Mouse (Mus musculus) MEL-GATA-1-ER (cell line): ENCODE measurements around the gene Sft2d1.

Experiments
- DNase-seq: peaks from one replicate; pipeline ENCODE4 v3.0.0-alpha.2; 2012; ENCODE audit warnings: low read depth; ENCODE audit errors: extremely low read depth

Gene Sft2d1

DNA sequence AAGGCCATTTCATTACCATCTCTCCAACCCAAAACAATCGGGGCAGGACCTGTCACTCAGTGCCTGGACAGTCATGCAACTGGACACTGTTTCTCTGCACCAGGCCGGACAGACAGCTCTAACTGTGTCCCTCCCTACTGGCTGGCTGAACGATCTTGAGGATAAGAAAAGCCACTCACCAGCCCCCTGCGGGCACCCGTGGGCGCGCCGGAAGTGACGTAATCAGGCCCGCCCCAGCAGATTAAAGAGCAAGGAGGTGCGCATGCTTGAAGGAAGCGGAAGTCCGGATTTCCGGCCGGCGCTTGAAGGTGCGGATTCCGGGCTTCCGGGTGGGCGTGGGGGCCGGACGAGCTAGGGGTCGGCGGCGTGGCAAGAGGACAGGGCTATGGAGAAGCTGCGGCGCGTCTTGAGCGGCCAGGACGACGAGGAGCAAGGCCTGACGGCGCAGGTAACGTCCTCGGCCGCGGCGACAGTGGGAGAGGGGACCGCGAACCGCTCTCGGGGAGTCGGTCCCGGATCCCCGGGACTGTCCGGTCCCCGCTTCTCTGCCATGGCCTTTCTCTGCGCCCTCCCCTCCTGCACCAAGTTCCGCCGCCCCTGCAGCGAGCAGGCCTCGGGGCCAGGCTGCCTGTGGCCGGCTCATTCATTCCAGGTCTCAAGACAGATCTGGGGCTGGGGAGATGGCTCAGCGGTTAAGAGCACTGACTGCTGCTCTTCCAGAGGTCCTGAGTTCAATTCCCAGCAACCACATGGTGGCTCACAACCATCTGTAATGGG, at the start of gene Sft2d1:
TSS of gene Sft2d1 (plus strand) at position 265 of the 777 bp plus-strand sequence.
- DNase-seq: peak; percentile 83

DNA sequence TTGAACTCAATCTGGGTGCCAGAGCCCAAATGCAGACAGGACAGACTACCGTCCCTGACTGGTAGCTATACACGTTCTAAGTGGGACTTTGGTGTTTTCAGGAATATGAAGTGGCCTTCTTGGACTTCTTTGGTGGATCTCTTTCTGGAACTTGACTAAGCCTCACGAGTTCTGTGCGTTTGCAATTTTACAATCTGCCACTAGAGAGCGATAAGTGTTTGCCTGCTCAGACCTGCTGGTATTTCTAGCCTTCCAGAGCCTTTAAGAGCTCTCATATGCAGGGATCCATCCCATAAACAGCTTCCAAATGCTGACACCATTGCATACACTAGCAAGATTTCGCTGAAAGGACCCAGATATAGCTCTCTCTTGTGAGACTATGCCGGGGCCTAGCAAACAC, 46.3 kb upstream of the Sft2d1 start:
- peak; percentile 44 for DNase-seq

DNA sequence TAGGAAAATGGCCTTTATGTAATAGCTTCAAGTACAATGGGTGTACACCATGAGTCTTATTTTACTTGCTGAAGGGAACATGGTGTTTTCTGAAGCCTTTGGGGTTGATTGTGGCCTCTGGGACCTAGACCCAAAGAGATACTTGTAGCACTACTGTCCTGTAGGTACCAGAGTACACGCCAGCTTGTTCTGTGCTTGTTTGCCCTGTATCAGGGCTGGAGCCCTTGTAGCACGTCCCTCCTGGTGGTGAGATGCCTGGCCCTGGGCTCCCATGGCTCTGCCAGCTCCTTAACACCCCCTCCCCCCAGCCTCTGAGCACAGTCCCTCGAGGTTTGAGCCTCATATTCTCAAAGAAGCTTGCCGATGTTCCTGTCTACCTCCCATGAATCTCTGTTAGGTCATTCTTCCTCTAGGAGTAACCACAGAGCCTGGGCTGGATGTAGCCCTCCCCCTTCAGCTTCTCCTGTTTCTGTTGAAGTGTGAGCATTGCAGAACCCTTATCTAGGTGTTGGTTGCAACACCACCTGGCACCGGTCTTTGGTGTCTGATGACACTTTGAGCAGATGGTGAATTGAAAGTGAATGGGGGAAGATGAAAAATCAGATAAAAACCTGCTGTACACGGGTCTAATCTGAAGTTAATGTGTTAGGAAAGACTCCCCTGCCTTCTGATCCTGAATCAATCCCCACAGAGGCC, 38.7 kb upstream of the Sft2d1 start:
- no peak for DNase-seq

DNA sequence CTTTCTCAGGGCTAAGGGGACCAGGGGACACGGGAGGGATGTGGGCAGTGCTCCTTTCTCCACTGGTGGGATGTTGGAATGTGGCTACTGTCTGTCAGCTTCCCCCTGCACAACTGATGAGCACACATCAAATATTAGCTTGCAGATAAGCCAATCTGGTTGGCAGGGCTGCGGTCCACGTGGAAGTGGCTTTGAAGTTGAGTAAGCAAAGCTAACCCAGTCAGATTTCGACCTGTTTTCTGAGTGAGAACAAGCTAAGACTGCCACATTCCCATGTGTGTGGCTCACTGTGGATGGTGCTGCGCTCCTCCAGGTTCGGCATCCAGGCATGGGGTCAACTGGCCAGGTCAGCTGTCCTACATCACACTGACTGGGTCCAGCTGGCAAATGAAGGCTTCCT, 38.0 kb upstream of the Sft2d1 start:
- DNase-seq: no peak

DNA sequence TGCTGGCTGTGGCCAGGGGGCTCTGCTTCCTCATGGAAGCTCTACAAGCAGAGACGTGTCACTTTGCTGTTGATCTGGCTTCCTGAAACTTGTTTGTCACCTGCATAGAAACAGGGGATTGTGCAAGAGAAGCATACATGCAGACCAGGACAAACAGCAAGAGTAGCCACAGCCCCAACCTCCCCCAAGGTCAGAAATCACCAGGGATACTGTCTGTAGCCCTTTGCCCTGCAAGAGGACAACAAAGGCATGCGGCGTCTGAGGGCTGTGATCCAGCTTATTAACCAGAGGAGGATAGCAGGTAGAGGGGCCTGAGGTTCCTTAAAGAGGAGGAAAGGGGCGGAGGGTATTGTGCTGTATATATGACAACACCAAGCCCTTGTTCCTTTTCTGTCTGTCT, 34.8 kb upstream of the Sft2d1 start:
- no peak for DNase-seq

DNA sequence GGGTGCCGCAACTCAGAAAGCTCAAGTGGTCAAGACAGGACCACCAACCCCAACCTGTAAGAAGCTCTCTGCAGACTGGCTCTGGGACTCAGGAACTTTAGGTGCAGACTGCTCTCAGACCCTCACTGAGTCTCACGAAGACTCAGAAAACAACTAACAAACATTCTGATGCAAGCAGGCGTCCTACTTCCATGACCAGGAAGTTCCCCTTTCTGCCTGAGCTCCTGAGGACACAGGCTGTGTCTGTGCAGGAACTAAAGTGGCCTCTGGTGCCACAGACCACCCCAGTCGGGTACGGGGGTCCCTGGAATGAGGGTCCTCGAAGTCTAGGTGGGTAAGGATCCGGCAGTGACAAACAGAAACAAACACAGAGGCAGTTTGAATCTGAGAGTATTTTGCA, 34.2 kb upstream of the Sft2d1 start:
- DNase-seq: no peak

DNA sequence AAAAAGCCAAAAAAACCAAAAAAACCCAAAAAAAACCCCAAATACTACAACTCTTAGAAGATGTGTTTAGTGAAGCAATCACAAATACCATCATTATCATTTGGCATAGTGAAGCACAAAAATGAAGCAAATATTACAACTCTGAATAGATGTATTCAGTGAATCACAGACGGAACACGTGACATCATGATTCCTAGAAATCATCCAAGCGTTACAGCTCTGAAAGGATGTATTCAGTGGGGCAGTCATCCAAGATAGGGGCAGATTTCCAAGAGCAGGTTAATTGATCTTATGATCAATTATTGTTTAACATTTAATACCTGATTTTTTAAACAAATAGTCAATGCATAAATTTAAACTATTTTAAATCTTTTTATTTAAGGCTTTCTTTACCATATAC, 33.6 kb upstream of the Sft2d1 start:
- no peak for DNase-seq

DNA sequence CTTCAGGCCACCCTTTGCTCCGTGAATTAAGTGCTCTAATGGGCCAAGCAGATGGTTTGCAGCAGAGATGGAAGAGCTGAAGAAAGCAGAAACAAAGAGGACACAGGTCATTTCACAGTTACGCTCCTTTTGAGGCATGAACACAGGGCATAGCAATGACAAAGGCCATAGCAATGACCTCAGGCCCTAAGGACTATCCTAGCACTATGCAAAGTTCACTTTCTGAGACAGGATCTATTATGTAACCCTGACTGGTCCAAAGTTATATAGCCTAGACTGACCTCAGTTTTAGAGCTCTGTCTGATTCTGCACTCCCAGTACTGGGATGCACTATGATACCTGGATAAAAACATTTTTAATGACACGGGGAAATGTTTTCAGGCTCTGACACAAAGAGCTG, 32.5 kb upstream of the Sft2d1 start:
- no peak for DNase-seq

DNA sequence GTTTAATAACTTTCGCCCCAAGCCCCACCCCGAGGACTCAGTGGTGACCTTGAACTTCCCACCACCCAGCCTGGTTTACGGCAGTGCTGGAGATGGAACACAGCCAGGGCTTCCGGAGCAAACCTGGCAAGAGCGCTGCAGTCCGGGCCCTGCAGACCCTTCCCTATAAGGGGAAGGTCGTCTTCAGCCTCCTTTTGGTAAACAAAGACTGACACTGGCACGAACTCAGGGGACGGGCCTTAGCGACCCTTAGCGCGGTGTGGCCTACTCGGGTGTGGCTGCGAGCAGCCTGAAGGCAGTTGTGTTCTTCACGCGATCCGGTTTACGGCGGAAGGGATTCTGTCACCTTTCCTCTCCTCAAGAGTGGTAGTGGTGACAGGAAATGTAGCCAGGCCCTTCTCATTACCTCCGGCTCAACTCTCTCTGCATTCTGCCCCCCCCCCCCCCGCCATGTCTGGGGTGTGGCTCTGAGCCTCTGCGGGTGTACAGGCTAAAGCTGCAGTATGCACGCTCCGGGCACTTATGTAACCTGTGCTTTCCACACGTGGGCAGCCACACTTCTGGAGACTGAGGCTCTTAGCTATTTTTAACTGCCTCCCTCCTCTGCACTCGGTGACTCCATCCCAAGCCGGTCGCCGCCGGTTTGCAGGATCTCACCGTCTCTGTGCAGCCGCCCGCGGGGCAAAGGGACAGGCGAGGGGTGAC, 27.9 kb upstream of the Sft2d1 start, which contains the start of gene Mpc1:
TSS of gene Mpc1 (plus strand) at position 84 of the 705 bp plus-strand sequence.
- DNase-seq: peak; percentile 55

DNA sequence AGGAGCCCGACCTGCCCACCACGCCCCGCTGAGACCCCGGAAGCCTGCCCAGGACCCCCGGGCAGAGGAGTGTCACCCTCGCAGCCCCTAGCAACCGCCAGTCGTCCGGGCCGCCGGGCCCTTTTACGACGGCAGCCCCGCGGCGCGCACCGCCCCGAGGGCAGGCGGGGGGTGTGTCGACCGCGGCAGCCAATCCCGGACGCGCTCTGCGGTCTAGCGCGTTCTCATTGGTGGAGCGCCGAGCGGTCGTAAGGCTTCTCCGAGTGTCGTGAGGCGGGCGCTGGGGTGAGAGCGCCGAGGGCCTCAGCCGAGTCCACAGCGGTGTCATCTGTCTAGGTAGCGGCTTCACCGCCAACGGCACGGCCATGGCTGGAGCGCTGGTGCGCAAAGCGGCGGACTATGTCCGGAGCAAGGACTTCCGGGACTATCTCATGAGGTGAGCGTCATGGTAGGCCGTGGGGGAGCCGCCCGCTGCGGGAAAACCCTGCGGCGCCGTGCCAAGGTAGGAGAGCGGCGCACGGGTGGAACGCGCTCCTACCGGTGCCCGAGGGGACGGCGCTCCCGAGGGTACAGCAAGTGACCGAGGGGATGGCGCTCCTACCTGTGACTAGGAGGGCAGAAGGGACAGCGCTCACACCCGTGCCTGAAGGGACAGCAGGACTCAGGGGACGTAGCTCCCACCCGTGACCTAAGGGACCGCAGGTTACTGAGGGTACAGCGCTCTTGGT, 27.2 kb upstream of the Sft2d1 start:
- peak; percentile 84 for DNase-seq

DNA sequence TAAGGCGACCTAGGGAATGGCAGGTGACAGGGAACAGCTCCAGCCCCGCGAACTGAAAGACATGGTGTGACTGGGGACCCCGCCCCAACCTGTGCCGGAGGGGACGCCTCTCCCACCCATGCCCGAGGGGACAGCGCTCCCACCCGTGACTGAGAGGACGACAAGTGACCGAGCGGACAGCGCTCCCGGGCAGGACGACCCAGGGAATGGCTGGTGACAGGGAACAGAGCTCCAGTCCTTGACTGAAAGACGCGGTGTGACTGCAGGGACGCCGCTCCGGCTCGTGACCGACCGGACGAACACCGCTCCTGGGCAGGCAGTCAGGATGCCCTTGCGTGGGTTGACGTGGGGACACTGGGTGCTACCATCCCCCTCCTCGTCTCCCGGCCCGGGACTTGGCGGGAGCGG, 26.6 kb upstream of the Sft2d1 start:
- DNase-seq: no peak

DNA sequence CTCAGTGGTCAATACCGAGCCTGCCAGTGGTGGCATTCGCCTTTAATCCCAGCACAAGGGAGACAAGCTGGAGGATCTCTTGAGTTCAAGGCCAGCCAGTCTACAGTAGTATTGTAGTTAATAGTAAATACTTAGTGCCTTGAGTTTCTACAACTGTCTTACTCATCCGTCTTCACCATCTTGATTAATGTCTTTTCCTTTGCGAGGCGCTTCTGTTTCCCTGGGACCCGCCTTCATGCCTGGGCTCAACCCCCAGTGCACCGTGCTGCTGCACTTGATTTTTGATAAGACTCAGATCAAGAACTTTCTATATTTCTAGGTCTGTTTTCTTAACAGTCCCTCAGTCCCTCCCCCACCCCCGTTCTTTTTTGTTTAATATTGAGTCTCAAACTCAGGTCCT, 25.8 kb upstream of the Sft2d1 start:
- DNase-seq: peak; percentile 21

DNA sequence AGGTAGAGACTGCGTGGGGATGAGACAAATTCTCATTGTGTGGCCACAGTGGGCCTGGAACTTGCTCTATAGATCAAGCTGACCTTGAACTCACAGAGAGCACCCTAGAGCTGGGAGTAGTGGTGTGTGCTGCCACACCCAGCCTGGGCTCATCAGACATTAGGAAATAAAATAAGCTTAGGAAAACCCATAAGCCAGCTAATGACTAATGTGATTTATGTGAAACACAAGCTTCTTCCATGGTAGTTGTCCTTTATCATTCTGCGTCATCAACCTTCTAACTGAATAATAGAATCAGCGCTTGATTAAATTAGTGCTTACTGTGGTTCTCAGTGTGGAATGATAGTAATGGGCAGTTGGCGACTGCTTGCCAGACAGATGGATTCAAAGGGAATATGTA, 23.9 kb upstream of the Sft2d1 start:
- no peak for DNase-seq

DNA sequence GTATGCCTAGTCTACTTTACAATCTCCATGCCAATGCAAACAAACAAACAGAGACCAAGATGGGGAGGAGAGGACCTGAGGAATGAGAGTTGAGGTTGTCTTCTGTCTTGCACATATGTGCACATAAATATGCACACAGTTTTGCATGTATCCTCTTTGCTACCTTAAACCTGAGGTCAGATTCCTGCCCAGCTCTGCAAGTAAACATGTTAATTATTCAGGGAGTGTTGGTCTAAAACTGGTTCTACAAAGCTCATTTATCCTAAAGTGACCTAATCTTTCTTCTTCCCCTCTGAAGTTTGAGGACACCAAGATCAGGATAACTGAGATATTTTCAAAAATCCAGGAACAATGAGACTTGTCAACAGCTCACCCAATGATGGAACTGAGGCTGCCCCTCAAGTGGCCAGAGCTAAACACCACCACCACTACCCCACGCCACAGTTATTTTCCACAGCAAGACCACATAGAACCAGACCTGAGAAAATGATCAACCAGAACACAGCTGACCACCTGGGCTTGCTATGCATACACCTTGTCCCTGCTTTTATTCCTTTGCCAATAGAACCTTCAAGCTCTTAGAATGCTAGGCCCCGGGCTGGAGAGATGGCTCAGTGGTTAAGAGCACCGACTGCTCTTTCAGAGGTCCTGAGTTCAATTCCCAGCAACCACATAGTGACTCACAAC, 20.8 kb upstream of the Sft2d1 start:
- no peak for DNase-seq

DNA sequence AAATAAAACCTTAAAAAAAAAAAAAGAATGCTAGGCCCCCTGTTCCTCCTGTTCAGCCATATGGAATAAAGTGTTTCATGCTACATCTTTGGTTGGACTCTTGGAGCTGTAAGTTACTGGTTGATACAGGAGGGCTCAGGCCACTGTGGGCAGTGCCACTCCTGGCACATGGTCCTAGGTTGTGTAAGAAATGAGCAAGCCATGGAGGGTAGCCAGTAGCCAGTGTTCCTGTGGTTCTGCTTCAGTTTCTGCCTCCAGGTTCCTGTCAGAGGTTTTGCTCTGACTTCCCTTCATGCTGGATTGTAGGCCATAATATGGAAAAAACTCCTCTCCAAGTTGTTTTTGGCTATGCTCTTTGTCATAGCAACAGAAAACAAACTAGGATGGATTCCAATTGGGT, 20.2 kb upstream of the Sft2d1 start:
- DNase-seq: no peak

DNA sequence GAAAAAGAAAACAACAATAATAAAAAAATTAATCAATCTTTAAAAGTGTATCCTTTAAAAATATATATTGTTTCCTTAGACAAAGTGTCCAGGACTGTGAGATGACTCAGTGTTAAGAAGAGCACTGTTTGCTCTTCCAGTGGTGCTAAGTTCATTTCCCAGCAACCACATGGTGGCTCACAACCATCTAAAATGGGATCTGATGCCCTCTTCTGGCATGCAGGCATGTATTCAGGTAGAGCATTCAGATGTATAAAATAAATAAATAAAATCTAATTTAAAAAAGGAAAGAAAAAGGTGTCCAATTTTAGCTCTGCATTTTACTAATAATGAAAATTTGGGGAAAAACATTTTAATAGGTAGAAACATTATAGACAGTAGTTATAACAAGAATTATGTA, 15.1 kb upstream of the Sft2d1 start:
- no peak for DNase-seq

DNA sequence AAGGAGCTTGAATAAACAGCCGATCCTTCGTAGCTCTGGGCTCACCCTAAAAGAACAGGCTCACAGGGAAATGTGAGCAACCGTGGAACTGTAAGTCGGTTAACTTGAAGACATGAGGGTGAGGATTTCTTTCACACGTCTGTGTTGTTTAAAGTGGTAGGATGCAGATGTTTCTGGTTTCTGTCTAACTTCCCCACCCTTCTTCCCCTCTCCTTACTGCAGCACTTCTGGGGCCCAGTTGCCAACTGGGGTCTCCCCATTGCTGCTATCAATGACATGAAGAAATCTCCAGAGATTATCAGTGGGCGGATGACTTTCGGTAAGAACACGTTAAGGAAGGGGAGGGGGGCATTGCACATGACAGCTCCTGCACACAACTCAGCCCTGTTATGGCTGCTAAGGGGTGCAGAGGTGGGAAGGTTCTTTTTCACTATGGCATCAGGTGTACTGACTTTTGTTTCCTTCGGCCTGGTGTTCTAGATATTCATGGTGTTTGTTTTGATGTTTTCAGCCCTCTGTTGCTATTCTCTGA, 14.5 kb upstream of the Sft2d1 start:
- DNase-seq: no peak

DNA sequence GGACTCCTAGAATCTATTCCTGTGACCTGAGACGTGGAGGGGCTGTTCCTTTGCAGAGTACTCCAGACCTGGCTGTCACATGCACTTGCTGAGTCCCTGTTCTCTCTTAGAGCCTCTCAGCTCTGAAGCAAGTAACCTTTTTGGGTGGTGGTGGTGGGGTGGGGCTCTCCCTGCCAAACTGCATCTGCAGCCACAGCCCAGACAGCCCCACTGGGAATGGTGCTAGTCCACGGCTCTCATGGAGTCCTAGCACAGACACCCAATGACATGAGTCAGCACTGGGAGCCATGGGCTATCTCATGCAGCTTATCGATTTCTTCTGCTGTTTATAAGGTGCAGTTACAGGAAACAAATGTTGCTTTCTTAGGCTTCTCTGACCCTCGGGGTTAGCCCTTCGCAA, 13.2 kb upstream of the Sft2d1 start:
- no peak for DNase-seq

DNA sequence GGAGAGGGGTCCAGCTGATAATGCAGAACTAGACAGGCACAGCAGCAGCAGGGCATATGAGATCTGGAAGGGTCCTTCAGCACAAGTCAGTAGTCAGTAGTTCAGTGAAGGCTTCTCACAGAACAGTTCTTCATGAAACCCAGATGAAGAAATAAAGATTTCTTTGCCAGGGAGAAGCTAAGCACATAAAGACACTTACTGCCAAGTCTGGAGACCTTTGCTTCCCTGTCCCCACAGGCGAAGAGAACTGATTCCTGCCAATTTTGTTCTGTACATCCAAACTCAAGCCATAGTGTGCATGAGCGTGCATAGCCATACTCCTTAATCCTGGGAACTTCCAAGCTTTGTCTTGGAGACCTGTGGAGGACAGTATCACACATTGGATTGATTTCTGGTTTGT, 12.6 kb upstream of the Sft2d1 start:
- DNase-seq: no peak

DNA sequence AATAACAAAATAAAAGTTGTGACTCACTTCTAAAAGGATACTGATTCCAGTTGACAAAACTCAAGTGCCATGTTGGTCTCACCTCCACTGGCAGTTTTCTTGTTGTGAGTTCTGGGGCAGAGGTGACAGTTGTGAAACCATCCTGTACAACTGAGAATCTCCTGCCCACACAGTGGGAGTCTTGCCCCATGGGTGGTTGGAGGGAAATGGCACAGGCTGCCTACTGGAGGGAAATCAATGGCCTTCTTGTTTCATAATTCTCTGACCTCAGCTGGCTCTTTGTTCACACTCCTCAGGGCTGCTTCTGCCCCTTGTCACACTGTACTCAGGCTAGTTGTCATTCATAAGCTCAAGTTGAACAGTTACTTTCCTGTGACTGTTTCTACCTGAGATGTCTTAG, 11.4 kb upstream of the Sft2d1 start:
- no peak for DNase-seq

DNA sequence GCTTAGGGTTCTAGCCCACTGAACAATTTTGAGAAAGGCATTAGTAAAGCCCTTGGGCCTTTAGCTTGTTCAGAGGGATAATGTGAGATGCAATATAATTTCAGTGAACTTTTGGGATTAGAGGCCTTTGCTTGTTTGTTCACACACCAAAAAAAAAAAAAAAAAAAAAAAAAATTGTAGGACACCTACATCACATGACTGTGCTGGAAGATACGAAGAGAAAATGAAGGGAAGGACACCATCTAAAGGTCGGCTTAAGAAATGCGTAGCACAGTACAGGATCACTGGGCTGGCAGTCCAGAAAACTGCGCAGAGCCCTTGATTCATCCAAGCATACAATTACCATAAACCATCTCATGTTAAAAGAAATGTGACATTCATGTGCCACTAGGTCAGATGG, 9.4 kb upstream of the Sft2d1 start:
- no peak for DNase-seq
